Mouse (Mus musculus): ENCODE measurements around the gene Camkmt. TPM values are rescaled to one million over a fixed set of nuclear protein-coding genes. Genes with fewer than 3 reads are reported as not detected.
A peak's percentile ranks its signal among the peaks of the same experiment; 100 is the strongest.

Gene Camkmt
- total RNA-seq, 2 experiments from 2014 or later, result 1.5 to 2.3 TPM

GRCm38 (mm10) chr17:85160786-85161185 lies 70.4 kb downstream of the Camkmt start:
- ATAC-seq (replicated peaks; ENCODE audit: low FRiP score, poor library complexity, severe bottlenecking), result no peak

- ATAC-seq (replicated peaks; ENCODE audit: low FRiP score, poor library complexity, severe bottlenecking), result no peak
These were observed 72.4 kb downstream of the Camkmt start for GRCm38 (mm10) chr17:85162569-85163271.

GRCm38 (mm10) chr17:85163272-85163610 lies 72.9 kb downstream of the Camkmt start:
- no peak for ATAC-seq (replicated peaks; ENCODE audit: low FRiP score, poor library complexity, severe bottlenecking)

- ATAC-seq (replicated peaks; ENCODE audit: low FRiP score, poor library complexity, severe bottlenecking), result no peak
These were observed 78.4 kb downstream of the Camkmt start for GRCm38 (mm10) chr17:85168761-85169160.

GRCm38 (mm10) chr17:85170541-85171255 lies 80.3 kb downstream of the Camkmt start:
- ATAC-seq (replicated peaks; ENCODE audit: low FRiP score, poor library complexity, severe bottlenecking), result no peak

GRCm38 (mm10) chr17:85171951-85172350 lies 81.6 kb downstream of the Camkmt start:
- ATAC-seq (replicated peaks; ENCODE audit: low FRiP score, poor library complexity, severe bottlenecking), result no peak

- no peak for ATAC-seq (replicated peaks; ENCODE audit: low FRiP score, poor library complexity, severe bottlenecking)
These were observed 86.9 kb downstream of the Camkmt start for GRCm38 (mm10) chr17:85177231-85177630.

- no peak for ATAC-seq (replicated peaks; ENCODE audit: low FRiP score, poor library complexity, severe bottlenecking)
These were observed 90.2 kb downstream of the Camkmt start for GRCm38 (mm10) chr17:85180471-85181060.

- ATAC-seq (replicated peaks; ENCODE audit: low FRiP score, poor library complexity, severe bottlenecking), result peak; percentile 91
These were observed 99.1 kb downstream of the Camkmt start for GRCm38 (mm10) chr17:85189227-85190127.

- ATAC-seq (replicated peaks; ENCODE audit: low FRiP score, poor library complexity, severe bottlenecking), result no peak
These were observed 99.7 kb downstream of the Camkmt start for GRCm38 (mm10) chr17:85190128-85190435.

GRCm38 (mm10) chr17:85193294-85193693 lies 102.9 kb downstream of the Camkmt start:
- no peak for ATAC-seq (replicated peaks; ENCODE audit: low FRiP score, poor library complexity, severe bottlenecking)

GRCm38 (mm10) chr17:85198781-85199180 lies 108.4 kb downstream of the Camkmt start:
- ATAC-seq (replicated peaks; ENCODE audit: low FRiP score, poor library complexity, severe bottlenecking), result no peak

- no peak for ATAC-seq (replicated peaks; ENCODE audit: low FRiP score, poor library complexity, severe bottlenecking)
These were observed 109.0 kb downstream of the Camkmt start for GRCm38 (mm10) chr17:85199321-85199720.

- ATAC-seq (replicated peaks; ENCODE audit: low FRiP score, poor library complexity, severe bottlenecking), result no peak
These were observed 127.7 kb downstream of the Camkmt start for GRCm38 (mm10) chr17:85218054-85218453.

GRCm38 (mm10) chr17:85242109-85242508 lies 151.8 kb downstream of the Camkmt start:
- no peak for ATAC-seq (replicated peaks; ENCODE audit: low FRiP score, poor library complexity, severe bottlenecking)

GRCm38 (mm10) chr17:85248962-85249361 lies 158.6 kb downstream of the Camkmt start:
- ATAC-seq (replicated peaks; ENCODE audit: low FRiP score, poor library complexity, severe bottlenecking), result no peak

- no peak for ATAC-seq (replicated peaks; ENCODE audit: low FRiP score, poor library complexity, severe bottlenecking)
These were observed 159.4 kb downstream of the Camkmt start for GRCm38 (mm10) chr17:85249744-85250143.

GRCm38 (mm10) chr17:85256930-85257329 lies 166.6 kb downstream of the Camkmt start:
- ATAC-seq (replicated peaks; ENCODE audit: low FRiP score, poor library complexity, severe bottlenecking), result no peak

- ATAC-seq (replicated peaks; ENCODE audit: low FRiP score, poor library complexity, severe bottlenecking), result no peak
These were observed 167.0 kb downstream of the Camkmt start for GRCm38 (mm10) chr17:85257348-85257747.

GRCm38 (mm10) chr17:85258703-85259341 lies 168.5 kb downstream of the Camkmt start:
- no peak for ATAC-seq (replicated peaks; ENCODE audit: low FRiP score, poor library complexity, severe bottlenecking)

Data from erythroblast, adult 5-6 weeks (primary cell).